Mouse (Mus musculus) forebrain, embryonic 16.5 days (tissue): ENCODE data around the gene Olfr1042. TPM values are rescaled to one million over a fixed set of nuclear protein-coding genes. Genes with fewer than 3 reads are reported as not detected.

Source experiments
- polyA plus RNA-seq: library from polyadenylated mRNA; unstranded; fragments of >200 nt; fragmentation: Nextera tagmentation; extraction: Ambion mirVana; gene quantifications from 2 replicates; pipeline ENCODE4 v1.2.1, GENCODE M21; 2015

The Olfr1042 gene
- polyA plus RNA-seq, 1 experiment from 2014 or later: not detected

Other genes with a start within 250 kb of the Olfr1042 start
- not detected in 2 replicates for gene Olfr1025-ps1, start 246.6 kb downstream of the Olfr1042 start, polyA plus RNA-seq
- gene Olfr1026, start 240.3 kb downstream of the Olfr1042 start, polyA plus RNA-seq: not detected in 2 replicates
- not detected in 2 replicates for gene Olfr1028, start 211.4 kb downstream of the Olfr1042 start, polyA plus RNA-seq
- not detected in 2 replicates for gene Olfr1029, start 187.9 kb downstream of the Olfr1042 start, polyA plus RNA-seq
- not detected in 2 replicates for gene Olfr1030, start 182.6 kb downstream of the Olfr1042 start, polyA plus RNA-seq
- gene Olfr1031, start 171.5 kb downstream of the Olfr1042 start, polyA plus RNA-seq: not detected in 2 replicates
- gene Olfr1032, start 156.3 kb downstream of the Olfr1042 start, polyA plus RNA-seq: not detected in 2 replicates
- gene Olfr1033, start 141.2 kb downstream of the Olfr1042 start, polyA plus RNA-seq: not detected in 2 replicates
- not detected in 2 replicates for gene Olfr1034, start 116.0 kb downstream of the Olfr1042 start, polyA plus RNA-seq
- not detected in 2 replicates for gene Olfr1036, start 87.8 kb downstream of the Olfr1042 start, polyA plus RNA-seq
- not detected in 2 replicates for gene Olfr1037, start 74.5 kb downstream of the Olfr1042 start, polyA plus RNA-seq
- gene Olfr1039, start 25.9 kb downstream of the Olfr1042 start, polyA plus RNA-seq: not detected in 2 replicates
- gene Olfr1040, start 15.1 kb downstream of the Olfr1042 start, polyA plus RNA-seq: not detected in 2 replicates
- gene Olfr1043, start 5.7 kb upstream of the Olfr1042 start, polyA plus RNA-seq: not detected in 2 replicates
- gene Olfr1044, start 16.0 kb upstream of the Olfr1042 start, polyA plus RNA-seq: not detected in 2 replicates
- gene Olfr52, start 23.8 kb upstream of the Olfr1042 start, polyA plus RNA-seq: not detected in 2 replicates
- not detected in 2 replicates for gene Olfr1045, start 41.2 kb upstream of the Olfr1042 start, polyA plus RNA-seq
- gene Olfr1046, start 57.5 kb upstream of the Olfr1042 start, polyA plus RNA-seq: not detected in 2 replicates
- not detected in 2 replicates for gene Olfr1047, start 69.6 kb upstream of the Olfr1042 start, polyA plus RNA-seq
- gene Olfr1048, start 78.5 kb upstream of the Olfr1042 start, polyA plus RNA-seq: not detected in 2 replicates
- gene Olfr1049, start 96.5 kb upstream of the Olfr1042 start, polyA plus RNA-seq: not detected in 2 replicates
- gene Olfr1051, start 117.2 kb upstream of the Olfr1042 start, polyA plus RNA-seq: not detected in 2 replicates
- gene Olfr1052, start 130.6 kb upstream of the Olfr1042 start, polyA plus RNA-seq: not detected in 2 replicates
- gene Olfr1053, start 153.4 kb upstream of the Olfr1042 start, polyA plus RNA-seq: not detected in 2 replicates
- not detected in 2 replicates for gene Olfr1054, start 173.6 kb upstream of the Olfr1042 start, polyA plus RNA-seq
- not detected in 2 replicates for gene Olfr1055, start 188.4 kb upstream of the Olfr1042 start, polyA plus RNA-seq
- gene Olfr1056, start 200.6 kb upstream of the Olfr1042 start, polyA plus RNA-seq: not detected in 2 replicates
- not detected in 2 replicates for gene Olfr1057, start 216.6 kb upstream of the Olfr1042 start, polyA plus RNA-seq
- not detected in 2 replicates for gene Olfr1058, start 226.7 kb upstream of the Olfr1042 start, polyA plus RNA-seq